Mouse (Mus musculus) NIH3T3 (cell line): ENCODE results near the gene Dctn1.
A peak's percentile ranks its signal among the peaks of the same experiment; 100 is the strongest.

Experiments used
- DNase-seq: peaks from one replicate; pipeline ENCODE4 v3.0.0-alpha.2; 2012; ENCODE audit warnings: low read depth

Dctn1 gene

DNA sequence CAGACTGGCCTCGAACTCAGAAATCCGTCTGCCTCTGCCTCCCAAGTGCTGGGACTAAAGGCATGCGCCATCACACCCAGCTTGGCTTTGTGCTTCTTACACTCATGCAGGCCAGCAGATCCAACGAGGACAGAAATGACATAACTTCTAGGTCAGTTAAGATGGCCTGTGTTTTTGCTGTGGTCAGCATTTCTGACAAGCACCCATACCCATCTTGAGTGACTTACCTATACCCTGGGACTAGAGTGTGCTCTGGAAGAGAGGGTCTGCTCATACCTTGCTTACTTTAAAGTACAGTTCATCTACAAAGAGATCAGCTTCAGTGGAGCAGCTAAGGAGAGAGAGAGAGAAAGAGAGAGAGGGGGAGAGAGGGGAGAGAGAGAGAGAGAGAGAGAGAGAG, 67.6 kb downstream of the Dctn1 start:
- DNase-seq, result no peak

DNA sequence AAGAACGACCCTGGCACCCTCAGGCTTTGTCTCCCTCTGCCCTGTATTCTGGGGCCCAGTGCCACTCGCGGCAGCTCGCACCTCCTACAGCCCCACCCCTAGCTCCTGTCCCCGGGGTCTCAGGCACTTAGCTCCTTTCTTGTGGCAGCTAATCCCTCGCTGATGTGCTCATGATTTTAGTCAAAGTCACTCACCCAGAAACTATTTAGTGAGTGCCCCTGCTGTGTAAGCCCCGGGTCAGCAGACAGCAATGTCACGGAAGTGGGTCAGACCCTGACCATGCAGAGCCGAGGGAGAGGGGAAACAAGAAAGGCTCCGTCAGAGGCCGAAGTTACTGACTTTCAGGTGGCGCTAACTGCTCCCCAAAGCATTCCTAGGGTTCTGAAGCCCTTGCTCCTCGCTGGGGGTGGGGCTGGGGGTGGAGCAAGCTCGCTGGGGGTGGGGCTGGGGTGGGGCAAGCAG, 68.6 kb downstream of the Dctn1 start:
- DNase-seq, result peak; percentile 16

DNA sequence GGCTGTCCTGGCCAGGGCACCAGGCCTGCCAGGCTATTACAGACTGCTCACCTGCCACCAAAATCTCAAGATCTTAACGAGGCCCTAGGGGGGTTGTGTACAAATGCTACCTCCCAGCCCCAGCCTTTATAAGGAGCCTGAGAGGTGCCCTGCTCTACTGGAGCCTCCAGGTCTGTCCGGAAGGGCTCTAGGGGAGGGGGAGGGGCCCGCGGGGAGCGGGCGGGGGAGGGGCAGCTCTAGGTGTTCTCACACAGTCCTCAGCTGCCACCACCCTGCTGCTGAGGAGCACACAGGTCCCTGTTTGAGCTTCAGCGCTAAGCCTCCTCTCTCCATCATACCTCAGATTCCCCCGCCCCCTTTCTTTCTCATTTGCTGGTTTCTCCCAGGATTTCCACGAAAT, 71.4 kb downstream of the Dctn1 start:
- DNase-seq, result no peak

DNA sequence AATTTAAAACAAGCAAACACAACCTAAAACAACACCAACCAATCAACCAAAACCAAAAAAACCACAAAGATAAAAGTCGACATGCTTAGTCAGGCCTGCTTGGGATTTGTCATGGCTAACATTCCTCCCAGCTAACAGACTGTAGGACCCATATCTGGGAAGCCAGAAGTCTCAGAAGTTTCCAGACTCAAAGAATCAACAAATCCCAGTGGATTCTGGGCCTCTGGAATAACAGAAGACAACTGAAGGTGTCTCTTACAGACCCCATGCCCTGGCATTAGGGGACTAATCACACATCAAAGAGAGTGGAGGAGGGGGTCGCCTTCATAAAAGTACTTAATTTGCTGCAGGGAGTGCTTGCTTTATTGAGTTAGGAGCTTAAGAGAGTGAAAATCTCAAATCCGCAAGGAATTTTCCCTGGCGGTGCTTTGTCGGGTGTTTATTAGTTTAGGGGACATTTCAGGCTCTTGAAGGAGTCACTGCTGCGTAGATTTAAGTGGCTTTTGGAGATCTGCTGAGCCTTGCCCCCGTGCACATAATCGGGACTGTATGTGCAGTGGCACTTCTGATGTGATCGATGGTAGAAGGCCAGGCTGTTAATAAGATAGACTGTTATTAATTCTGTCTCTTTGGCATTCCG, 78.8 kb downstream of the Dctn1 start:
- no peak for DNase-seq

DNA sequence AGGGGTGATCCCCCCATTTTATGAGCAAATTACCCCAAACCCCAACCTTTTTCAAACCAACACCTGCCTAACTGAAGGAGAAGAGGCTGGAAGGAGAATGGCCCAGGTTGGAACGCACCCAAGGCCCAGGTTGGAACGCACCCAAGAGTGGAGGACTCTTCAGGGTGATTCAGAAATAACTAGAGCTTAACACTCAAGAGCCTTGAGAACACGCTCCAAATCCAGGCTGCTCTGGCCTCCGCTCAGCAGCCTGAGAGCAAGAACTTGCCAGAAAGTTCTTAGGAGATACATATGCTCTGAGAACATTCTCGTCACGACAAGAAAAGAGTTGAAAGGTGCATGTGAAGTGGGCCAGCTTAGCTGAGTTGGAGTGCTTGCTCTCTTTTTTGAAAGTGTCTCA, 79.4 kb downstream of the Dctn1 start:
- peak; percentile 73 for DNase-seq

DNA sequence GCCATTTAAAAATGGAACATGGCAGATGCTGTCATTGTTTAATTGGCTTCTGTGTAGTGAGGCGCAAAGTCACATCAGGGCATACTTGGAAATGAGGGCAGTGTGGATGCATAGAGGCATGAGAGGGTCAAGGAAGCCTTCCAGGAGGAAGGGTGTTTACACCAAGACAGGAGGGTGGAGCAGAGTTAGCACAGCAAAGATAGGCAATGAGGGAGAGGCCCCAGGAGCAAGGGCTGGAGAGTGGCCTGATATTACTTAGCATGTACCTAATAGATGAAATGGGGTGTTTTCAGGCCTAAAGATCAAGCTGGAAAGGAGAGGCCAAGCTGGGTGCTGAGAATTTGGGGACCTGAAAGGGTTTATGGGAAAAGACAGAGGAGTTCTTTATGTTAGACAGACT, 80.3 kb downstream of the Dctn1 start:
- no peak for DNase-seq

DNA sequence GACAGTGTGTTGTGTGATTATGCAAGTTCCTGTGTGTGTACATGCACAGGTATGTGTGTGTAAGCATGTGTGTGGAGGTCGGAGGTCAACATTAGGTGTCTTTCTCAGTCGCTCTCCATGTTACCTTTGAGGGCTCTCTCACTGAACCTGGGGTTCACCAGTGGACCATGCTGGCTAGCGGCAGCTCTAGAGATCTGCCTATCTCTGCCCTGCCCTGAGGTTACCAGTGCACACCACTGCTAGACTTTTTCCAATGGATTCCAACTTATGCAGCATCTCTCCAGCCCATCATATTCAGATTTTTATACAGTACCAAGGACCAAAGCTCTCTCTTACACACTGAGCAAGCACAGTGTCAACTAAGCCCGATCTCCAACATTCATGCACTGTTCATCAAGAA, 81.0 kb downstream of the Dctn1 start:
- no peak for DNase-seq

DNA sequence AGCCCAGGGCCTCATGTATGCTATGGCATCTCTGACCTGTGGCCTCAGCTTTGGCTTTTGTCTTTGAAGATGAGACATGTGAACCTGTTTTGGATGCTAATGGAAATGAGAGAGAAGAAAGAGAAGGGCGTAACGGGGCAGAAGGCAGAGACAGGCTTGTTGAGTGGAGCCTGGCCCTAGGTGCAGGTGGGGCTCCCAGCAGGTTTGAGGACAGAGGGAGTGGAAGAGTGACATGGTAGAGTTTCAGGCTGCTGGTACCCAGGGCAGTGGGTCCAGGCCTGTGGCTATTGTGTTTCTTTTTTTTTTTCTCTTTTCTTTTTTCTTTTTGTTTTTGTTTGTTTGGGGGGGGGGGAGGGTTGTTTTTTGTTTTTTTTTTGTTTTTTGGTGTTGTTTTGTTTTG, 81.4 kb downstream of the Dctn1 start:
- no peak for DNase-seq
